Mouse (Mus musculus) heart, adult 8-10 months (tissue): Measurements from ENCODE around the gene Gm45717. TPM values are rescaled to one million over a fixed set of nuclear protein-coding genes. Genes with fewer than 3 reads are reported as not detected.
"Not testable (repeated sequence)": the region's sequence is repeated elsewhere in the genome, so short reads cannot be mapped to it uniquely, and the experiment has no call there.

Source experiments
- DNase-seq: peaks from one replicate; pipeline ENCODE4 v3.0.0; 2022; ENCODE audit warnings: low spot score
- total RNA-seq, 4 experiments: library from RNA; stranded (reverse); gene quantifications; 2 replicates each; pipeline ENCODE4 v1.2.4; 2022

The Gm45717 gene
- total RNA-seq: not detected

GRCm38 (mm10) chr7:140955758-140956555 is at the start of gene Gm45717, which contains the start of gene Ifitm2:
Gene Gm45717, minus strand, starts transcription at chr7:140955937.
Gene Ifitm2, minus strand, starts transcription at chr7:140955987.
- peak; percentile 97 for DNase-seq

GRCm38 (mm10) chr7:141003248-141004010 is 47.7 kb upstream of the Gm45717 start:
- no peak for DNase-seq

GRCm38 (mm10) chr7:141000881-141001708 is 45.4 kb upstream of the Gm45717 start:
- DNase-seq: no peak

- DNase-seq: no peak
Measured at GRCm38 (mm10) chr7:140998853-140999700, 43.3 kb upstream of the Gm45717 start.

- no peak for DNase-seq
Measured at GRCm38 (mm10) chr7:140997817-140998216, 42.1 kb upstream of the Gm45717 start.

GRCm38 (mm10) chr7:140991117-140991689 is 35.5 kb upstream of the Gm45717 start:
- no peak for DNase-seq

- DNase-seq: no peak
Measured at GRCm38 (mm10) chr7:140990622-140991021, 34.9 kb upstream of the Gm45717 start.

GRCm38 (mm10) chr7:140990185-140990584 is 34.4 kb upstream of the Gm45717 start:
- no peak for DNase-seq

GRCm38 (mm10) chr7:140989022-140989421 is 33.3 kb upstream of the Gm45717 start:
- no peak for DNase-seq

- no peak for DNase-seq
Measured at GRCm38 (mm10) chr7:140987182-140988138, 31.7 kb upstream of the Gm45717 start.

GRCm38 (mm10) chr7:140982971-140983370 is 27.2 kb upstream of the Gm45717 start:
- DNase-seq: no peak

- no peak for DNase-seq
Measured at GRCm38 (mm10) chr7:140981704-140982103, 26.0 kb upstream of the Gm45717 start.

- DNase-seq: not testable (repeated sequence)
Measured at GRCm38 (mm10) chr7:140976720-140977119, 21.0 kb upstream of the Gm45717 start.

- DNase-seq: no peak
Measured at GRCm38 (mm10) chr7:140975465-140975864, 19.7 kb upstream of the Gm45717 start.

GRCm38 (mm10) chr7:140974940-140975339 is 19.2 kb upstream of the Gm45717 start:
- DNase-seq: no peak

GRCm38 (mm10) chr7:140973396-140974165 is 17.8 kb upstream of the Gm45717 start:
- DNase-seq: no peak

- peak; percentile 56 for DNase-seq
Measured at GRCm38 (mm10) chr7:140971479-140972171, 15.9 kb upstream of the Gm45717 start.

GRCm38 (mm10) chr7:140970931-140971330 is 15.2 kb upstream of the Gm45717 start:
- DNase-seq: no peak
